Mouse (Mus musculus) hindlimb bud, embryonic 11.5 days (tissue): ENCODE measurements around the gene Cped1.

Experiments used
- DNase-seq: peaks from one replicate; pipeline ENCODE4 v3.0.0-alpha.2; 2012; ENCODE audit warnings: low read depth, low spot score; ENCODE audit errors: extremely low spot score

Cped1 gene

GRCm38 (mm10) chr6:21999025-21999424 lies 13.3 kb downstream of the Cped1 start:
- no peak for DNase-seq

DNA sequence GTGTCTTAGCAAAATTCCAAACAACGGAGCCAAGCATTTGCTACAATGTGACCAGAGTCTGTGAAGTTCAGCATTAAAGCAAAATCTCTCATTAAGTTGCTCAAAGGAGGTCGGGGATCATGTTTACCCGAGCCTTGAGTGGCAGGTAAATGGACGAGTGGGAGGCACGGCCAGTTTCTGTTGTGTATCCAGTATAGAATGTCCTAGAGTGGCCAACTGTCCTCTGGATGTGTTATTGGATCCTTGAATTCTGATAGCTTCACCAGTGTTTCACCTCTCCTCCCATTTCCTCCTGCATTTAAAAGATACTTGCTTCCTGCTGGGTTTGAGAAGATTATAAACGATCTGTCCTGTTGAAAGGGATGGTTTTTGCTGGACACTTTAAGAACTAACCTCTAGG lies 14.4 kb downstream of the Cped1 start:
- no peak for DNase-seq

DNA sequence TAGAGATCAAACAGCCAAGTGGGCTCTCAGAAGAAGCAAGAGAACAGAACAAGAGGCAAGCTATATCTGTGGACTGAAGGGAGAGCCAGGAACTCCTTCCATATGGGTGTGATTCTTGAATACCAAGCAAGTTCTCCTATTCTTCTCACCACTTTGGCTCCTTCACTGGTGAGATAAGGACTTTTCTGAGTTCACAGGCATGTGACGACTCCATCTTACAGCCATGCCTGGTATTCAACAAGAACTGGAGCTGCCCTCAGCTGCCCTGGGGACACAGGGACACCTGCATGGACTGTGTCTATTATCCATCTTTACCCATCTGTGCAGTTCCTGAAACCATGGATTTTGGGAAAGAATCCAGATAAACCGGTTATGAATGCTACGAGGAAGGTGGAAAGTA lies 15.2 kb downstream of the Cped1 start:
- no peak for DNase-seq

DNA sequence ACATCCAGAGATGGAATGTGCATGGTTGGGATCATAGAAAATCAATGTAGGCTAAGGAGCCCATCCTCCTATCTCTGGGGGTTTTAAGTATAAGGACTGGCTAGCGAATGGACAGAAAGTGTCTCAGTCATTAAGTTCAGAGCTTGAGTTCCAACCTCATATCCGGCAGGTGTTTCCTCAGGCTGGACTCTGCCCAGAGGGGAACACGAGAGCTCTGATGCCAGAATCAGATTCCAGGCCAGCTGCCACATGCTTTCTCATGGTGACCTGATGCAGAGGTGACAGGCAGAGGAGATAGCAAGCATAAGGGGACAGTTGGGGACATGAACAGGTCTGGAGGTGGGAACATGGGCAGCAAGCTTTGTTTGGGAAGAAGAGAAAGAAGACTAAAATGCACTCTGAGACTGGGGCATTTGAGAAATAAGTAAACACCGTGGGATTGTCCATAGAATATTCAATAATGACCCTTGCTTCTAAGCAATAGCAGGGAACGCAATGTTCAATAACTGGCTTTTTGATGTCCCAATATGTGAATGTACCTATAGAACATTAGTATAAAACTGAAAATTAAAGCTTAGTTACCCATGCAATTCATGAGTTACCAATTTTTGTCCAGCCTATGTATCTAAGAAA lies 15.7 kb downstream of the Cped1 start:
- DNase-seq, result no peak

DNA sequence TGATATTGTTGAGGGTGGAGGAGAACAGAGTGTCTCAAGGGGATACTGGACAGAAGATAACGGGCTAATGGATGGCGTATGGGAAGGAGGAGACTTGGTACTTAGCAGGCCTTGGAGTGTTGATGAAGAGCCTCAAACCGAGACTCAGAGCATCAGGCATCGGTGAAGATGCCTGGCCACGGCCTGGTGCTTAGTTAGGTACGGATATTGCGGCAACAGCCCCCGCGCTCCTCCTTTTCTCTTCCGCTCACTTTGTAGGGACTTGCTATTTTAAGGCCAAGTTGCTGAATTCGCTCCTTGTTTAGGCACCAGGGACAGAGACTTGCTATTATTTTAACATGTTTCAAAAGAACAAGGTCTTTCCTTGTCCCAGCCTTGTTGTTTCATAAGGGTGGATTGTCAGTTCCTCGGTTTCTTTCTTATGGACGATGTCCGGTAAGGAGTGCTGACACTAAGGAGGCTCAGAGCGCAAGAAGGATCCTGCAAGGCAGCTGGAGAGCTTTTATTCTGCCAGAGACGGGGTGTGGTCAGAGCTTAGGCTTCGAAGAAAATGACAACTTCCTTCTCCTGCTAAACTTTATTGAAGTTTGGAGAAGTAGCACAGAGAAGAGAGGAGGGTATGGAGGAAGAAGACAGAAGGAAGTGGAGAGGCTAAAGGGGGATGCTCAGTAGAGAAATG lies 16.9 kb downstream of the Cped1 start:
- no peak for DNase-seq

DNA sequence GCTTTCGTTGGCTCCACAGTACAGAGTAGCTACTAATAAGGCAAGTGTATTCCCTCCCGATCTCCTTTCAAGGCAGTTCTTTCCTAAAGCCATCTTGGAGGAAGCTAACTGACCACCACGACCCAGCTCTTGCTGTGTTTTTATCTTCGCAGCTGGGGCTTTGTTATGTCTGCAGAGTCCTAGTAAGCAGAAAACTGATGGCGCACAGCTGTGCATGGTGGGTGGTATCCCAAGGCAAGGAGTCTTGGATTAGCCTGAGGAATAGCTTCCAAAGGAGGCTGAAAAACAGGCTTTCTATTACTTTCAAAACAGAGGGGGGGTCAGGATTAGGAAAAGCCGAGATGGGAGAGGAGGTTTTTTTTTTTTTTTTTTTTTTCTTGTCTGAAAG lies 17.5 kb downstream of the Cped1 start:
- no peak for DNase-seq

DNA sequence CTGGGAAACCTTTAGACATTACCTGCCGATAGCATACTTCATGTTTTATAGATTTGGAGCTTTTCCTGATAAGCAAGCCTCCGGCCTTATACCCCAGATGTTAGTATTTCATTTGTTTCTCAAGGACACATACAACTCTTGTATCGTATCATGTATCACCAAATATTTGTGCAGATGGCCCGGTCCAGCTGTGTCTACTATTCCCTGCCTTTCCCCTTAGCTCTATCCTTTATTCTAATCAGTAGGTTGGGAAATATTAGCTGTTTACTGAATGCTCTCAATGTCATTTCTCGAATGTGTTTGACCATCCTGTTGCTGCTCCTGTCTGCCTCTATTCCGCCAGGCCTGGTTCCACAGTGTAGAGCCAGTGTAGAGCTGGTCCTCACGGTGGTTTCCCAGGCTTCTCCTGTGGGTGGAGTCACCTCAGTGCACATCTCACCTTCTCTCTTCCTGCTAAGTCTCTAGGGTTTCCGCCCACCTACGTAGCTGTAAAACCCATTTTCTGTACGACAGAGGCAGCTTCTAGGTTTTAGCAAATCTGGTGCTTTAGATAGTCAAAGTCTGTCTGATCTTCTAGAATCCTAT lies 18.3 kb downstream of the Cped1 start:
- no peak for DNase-seq

GRCm38 (mm10) chr6:22008346-22008745 lies 22.6 kb downstream of the Cped1 start:
- no peak for DNase-seq

DNA sequence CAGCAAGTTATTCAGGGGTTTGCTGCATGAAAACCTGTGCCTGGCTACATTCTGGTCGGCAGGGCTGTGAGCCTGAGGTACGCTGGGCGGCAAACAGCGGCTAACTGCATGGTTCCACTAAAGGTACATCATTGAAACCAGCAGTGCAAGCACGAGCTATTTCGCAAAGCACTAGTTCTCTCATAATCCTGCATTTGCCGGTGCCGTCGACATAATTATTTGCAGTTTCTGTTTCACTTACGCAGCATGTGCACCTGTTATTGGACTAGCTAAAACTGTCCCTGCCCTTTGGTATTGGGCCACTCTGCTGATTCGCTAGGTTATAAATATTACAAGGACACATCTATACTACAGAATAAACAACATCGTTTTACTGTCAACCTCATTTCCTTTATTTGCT lies 24.5 kb downstream of the Cped1 start:
- DNase-seq, result no peak

GRCm38 (mm10) chr6:22010761-22011281 lies 25.1 kb downstream of the Cped1 start:
- no peak for DNase-seq

DNA sequence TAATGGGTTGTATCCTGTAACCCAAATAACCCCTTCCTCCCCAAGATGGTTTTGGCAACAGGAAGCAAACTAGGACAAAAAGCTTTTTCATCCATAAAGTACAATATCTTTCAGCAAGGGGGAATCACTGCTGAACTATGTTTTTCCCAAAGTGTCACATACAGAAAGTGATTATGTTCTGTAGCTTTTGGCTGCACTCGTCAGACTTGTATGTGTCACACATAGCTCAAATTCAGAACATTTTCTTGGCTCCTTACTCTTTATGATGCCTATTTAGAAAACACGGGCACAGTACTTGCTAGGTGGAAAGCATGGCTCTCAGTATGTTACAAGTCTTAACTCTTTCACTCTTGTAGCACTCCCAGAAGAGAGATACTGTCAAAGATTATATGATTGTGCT lies 25.8 kb downstream of the Cped1 start:
- DNase-seq, result no peak

DNA sequence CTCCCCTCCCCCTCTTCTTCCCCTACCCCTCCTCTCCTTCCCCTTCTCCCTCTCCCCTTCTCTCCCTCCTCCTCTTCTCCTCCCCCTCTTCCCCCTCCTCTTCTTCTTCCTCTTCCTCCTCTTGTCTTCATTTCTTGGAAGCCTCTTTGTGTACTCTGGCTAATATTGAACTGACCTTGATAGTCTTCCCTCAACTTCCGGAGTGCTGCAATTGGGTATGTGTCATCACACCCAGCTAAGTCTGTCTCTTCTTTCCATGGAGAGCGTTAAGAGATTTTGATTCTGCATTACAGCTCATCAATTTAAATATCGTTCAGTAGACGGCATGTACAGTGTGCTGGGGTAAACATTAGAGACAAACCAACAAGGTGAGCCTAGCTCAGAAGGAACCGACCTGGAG lies 26.4 kb downstream of the Cped1 start:
- no peak for DNase-seq

DNA sequence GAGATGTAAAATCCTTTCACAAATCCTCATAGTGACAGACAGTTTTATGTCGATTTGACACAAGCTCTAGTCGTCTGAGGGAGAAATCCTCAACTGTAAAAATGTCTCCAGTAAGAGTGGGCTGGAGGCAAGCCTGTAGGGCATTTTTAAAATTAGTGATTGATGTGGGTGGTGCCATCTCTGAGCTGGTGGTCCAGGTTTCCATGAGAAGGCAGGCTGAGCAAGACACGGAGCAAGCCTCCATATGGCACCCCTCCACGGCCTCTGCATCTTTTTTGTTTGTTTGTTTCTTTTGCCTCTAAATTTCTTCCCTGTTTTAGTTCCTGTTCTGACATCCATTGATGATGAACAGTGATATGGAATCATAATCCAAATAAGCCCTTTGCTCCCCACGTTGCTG lies 26.8 kb downstream of the Cped1 start:
- DNase-seq, result no peak

DNA sequence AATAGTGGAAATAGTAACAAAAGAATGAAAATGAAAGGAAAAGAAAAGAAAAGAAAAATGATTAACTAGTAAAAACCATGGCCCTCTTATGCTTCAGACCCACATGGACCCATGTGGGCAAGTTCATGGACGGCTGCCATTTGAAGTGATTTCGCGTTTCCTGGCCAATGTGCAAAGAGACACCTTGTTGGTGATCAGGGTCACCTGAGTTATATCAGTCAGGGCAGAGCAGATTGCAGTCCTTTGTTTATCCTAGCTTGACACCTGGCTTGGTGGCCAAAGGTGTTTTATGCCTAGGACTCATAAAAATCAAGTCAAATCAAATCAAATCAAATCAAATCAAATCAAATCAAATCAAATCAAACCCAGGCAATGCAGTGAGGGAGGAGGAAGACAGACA lies 27.7 kb downstream of the Cped1 start:
- DNase-seq, result no peak

DNA sequence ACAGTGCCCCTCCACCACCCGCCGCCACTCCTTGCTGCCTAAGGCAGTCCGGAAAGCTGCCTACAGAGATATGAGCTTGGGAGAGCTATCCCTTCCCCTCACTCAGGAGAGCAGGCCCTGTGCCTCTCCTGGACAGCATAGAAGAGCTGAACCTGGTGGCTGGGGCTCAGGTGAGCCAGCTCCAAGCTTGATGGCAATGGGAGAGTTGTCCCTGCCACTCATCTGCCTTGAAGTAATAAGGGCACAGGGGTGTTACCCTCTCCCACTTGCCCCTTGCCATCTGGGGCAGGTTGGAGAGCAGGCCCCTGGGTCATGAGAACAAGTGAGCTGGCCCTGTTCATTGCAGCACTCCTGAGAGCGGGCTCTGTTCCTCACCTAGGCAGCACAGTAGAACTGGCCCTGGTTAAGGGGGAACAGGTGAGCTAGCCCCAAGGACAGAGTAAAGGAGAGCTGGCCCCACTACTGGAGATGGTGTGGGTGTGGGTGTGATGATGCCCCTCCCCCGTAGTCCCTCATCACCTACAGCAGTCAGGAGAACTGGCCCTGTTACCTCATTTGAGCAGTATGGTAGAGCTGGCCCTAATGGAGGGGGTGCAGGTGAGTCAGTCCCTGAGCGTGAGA lies 28.7 kb downstream of the Cped1 start:
- no peak for DNase-seq

GRCm38 (mm10) chr6:22017631-22018030 lies 31.9 kb downstream of the Cped1 start:
- DNase-seq, result no peak

DNA sequence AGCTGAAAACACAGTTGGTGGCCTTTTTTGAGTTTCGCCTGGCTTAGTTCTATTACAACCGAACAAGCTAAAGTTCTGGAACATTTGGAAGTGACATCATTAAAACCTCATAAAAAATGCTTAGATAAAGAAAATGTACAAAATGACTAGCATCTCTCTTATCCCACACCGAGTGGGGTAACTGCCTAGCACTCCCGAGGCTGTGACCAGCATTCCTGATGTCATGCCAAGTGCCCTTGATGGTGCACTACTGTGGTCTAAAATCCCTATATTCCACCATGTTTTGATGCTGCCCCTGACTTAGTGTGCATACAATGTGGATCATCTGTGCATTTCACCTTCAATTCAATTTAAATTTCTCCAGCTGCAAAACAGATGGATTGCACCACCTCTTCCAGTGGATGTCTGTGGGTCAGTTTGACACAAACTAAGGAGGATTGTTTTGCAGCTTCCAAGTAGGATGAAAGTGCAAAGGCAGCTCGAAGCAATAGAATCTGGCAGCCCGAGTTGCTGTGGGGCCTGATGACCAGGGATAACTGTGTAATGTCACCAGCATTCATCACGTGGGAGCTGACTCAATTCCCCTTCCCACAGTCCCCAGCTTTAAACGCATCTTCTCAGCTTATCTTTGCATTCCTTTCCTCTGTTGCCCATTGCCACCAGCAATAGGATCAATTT lies 33.2 kb downstream of the Cped1 start:
- no peak for DNase-seq

GRCm38 (mm10) chr6:22019637-22020036 lies 33.9 kb downstream of the Cped1 start:
- no peak for DNase-seq

DNA sequence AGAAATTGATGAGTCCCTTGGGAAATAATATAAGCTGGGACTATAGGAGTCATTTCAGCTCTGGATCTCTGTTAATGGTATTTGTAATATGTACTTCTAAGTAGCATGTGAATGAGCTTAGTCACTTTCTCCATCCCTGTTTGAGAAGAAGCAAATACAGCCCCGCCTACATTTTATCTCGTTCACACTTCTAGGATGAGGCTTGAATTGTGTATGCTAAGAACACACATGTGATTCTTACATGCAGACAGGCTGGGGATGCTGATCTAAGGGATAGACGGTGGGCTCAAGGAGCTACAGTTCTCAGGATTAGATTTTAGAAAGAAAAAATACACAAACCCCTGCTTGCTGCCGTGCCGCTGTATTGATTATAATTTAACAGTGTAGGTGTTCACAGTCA lies 35.0 kb downstream of the Cped1 start:
- DNase-seq, result no peak

DNA sequence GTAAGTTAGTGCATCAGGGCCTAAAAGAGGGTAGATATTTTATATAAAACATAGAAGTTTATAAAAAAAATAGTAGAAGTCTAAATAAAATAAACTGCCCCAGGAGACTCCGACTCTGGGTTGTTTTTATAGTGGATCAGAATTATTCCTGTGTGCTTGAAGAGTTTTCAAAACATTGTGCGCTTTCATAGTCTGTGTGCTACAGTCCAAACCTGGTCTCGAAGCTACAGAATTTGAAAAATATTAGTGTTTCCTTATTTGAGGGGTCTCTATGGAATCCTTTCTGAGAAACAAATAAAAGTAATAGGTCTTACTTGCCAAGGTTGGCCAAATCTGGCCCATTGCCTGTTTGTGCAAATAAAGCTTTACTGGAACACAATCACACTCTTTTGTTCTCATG lies 35.6 kb downstream of the Cped1 start:
- no peak for DNase-seq

DNA sequence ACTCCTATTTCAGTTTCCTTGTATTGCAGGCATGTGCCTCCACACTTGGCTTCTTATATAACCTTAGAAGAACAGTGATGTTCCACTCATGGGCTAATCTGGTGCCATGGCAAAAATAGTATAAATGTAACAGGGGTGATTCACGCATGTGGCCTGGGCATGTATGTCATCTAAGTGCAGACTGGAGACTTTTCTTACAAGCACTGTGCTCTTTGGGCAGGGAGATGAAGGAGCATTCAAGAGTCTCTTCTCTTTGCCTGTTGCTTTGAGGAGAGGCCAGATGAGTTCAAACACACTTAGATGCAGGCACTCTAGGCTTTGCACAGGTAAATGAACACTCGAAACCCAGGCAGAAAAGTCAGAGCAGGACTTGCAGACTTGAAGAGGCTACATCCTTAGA lies 38.5 kb downstream of the Cped1 start:
- DNase-seq, result no peak
